Mouse (Mus musculus): ENCODE measurements around the gene 1700020A23Rik. TPM values are rescaled to one million over a fixed set of nuclear protein-coding genes. Genes with fewer than 3 reads are reported as not detected.

1700020A23Rik gene
- polyA plus RNA-seq, 1 experiment from 2014 or later: 0.68 TPM

DNA sequence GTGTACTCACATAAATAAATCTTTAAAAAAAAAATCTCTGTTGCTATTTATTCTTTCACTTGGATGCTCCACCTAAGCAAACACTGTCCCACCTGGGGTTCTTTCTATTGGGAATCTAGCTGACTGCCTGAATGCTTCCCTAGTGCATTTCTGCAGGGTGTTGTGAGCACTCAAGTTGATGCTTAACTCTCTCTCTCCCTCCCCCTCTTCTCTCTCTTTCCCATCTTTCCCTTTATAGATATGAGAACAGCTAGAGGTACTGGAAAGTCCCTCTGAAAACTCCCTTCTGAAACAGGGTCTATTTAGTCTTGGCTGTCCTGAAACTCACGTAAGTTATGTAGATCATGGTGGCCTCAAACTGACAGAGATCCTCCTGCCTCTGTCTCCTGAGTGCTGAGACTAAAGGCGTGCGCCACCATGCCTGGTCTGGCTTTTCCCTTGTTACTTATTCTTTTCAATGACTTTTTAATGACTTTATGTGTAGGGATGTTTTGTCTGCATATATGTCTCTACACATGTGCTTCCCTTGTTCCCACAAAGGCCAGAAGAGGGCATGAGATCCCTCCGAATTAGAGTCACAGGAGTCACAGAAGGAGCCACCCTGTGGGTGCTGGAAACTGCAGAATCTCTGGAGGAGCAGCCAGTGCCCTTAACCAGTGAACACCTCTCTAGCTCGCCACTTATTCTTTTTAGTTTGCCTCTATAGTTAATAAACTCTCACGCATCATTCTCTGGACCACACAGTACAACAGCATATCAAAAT, 9.2 kb downstream of the 1700020A23Rik start:
- no peak for ATAC-seq (ENCODE audit: low FRiP score)
- WGBS: 77% methylated on average over 6 of the region's 6 CpGs
- Histone ChIP-seq H3K4me2 (no peak overlapping the region), H3K27me3 (no peaks in the 10 kb centered on the region), H3K36me3 (peaks cover 8% of the 10 kb centered on the region), H3K9ac (no peak overlapping the region), H3K4me1 (replicated peaks) (peaks cover 6% of the 10 kb centered on the region), H3K27ac (no peak overlapping the region), H3K4me3 (no peak overlapping the region), H3K9me3 (no peaks in the 10 kb centered on the region)

DNA sequence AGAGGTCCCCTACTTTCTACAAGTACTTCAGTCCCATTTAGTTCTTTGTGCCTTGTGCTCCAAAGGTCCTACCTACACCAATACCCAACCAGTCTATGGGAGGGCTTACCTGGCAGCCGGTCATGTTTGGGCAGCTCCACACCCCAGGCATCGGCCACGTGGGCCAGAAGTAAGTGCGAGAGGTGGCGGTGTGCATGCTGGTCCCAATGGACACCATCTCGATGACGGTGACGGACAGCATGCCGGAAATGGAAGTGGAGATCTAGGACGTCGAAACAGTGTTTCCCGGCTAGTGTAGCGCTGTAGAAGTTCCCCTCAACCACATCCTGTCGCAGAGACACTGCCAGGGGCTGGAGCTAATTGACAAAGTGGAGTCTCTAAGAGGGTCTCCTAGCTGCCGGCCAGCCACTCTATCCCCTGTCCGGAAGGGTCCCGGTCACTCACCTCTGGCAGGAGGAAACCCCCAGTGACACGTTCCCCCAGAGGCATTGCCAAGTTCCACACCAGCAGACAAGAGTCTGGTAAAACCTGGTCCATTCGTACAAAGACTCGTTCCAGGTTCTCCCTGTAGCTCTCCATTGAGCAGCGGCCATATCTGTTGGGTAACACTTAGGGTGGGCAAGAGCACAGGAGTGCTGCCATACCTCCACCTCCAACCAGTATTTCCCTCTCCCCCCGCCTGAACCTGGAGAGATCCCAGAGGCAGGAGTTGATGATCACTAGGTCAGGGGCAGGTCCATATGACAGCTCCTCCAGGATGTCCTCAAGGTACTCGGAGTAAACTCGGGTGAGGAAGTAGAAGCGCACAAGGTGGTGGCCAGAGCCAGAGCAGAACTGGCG, 16.9 kb downstream of the 1700020A23Rik start:
- Histone ChIP-seq H3K4me2 (no peak overlapping the region), H3K27me3 (no peaks in the 10 kb centered on the region), H3K9ac (no peak overlapping the region), H3K4me3 (no peak overlapping the region), H3K27ac (no peak overlapping the region), H3K9me3 (no peaks in the 10 kb centered on the region), H3K36me3 (peaks cover 12% of the 10 kb centered on the region), H3K4me1 (replicated peaks) (peaks cover 55% of the 10 kb centered on the region)
- no peak for ATAC-seq (ENCODE audit: low FRiP score)
- 96% methylated on average over 26 of the region's 26 CpGs for WGBS

DNA sequence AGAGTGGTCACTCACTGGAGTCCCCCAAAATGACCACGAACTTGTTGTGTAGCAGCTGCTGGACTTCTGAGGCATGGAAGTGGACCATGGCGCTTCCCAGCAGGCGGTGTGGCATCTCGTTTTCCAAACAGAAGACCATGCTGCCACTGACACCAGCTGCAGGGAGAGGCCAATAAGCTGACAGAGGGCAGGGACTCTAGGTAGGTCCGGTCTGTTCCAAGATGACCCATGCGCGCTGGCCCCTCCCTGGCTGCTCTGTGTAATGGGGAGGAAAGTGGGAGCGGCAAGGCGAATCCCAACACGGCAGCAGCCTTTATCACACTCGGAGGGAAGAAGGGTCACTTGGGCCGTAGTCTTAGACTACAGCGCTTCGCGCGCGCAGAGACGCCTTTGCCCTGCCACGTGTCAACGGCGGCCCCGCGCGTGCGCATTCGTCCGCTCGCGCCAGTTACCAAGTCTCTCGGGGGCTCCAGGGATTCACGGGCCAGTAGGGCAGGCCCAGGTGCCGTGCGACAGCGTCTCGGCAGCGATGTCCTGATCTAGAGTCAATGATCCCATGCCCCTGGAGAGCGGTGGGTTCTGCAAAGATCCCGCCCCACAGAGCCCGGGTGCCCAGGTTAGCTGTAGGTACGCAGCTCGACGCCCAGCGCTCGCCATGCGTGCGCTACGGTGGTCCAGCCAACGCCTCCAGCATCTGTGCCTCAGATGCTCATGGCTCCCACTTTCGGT, 18.5 kb downstream of the 1700020A23Rik start:
- 15% methylated on average over 49 of the region's 49 CpGs for WGBS
- H3K4me1 ChIP-seq (replicated peaks): peaks cover 58% of the 10 kb centered on the region

DNA sequence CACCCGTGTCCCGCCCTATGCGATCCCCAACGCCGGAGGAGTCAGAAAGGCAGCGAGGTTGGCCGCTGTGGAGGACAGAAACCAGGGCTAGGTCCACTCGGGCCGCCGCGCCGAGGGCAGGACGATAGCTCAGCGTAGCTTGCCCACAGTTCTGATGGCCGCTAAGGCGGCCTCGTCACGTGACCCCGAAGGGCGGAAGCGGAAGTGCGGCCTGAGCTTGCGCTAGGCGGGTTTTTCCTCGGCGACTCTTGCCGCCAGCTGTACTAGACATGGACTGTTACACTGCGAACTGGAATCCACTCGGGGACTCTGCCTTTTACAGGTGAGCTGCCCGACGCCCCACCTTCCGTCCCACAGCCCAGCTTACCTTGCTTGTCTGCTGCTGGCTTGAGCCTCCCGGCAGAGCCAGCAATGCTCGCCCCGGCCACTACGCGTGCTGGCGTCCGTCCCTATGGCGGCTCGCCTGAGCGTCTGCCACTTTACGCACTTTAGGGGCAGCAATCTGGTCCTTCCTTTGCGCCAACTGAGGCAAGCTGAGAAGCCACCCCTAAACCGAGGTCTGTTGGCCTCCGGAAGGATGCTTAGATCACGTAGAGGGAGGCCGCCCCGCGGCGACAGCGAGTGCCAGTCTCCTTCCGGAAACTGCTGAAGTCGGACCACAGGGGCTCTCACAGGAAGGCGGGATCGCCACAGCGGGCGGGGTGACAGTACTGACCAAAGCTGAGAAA, 19.2 kb downstream of the 1700020A23Rik start, which contains the start of the genes Vps16 and Pced1a:
Gene Vps16 (plus strand): TSS at position 214 of the 728 bp plus-strand sequence.
Gene Pced1a (minus strand): TSS at position 576 of the 728 bp plus-strand sequence.
- H3K4me1 ChIP-seq (replicated peaks): peaks cover 58% of the 10 kb centered on the region

More for the DNA sequence above, 18.5 kb downstream of the 1700020A23Rik start:
- Histone ChIP-seq H3K9ac (peak overlapping the region; percentile 91), H3K9me3 (no peaks in the 10 kb centered on the region), H3K27me3 (no peaks in the 10 kb centered on the region), H3K36me3 (peaks cover 12% of the 10 kb centered on the region), H3K27ac (peak overlapping the region; percentile 96), H3K4me3 (peak overlapping the region; percentile 82), H3K4me2 (peak overlapping the region; percentile 83)
- peak; percentile 80 for ATAC-seq (ENCODE audit: low FRiP score)

DNA sequence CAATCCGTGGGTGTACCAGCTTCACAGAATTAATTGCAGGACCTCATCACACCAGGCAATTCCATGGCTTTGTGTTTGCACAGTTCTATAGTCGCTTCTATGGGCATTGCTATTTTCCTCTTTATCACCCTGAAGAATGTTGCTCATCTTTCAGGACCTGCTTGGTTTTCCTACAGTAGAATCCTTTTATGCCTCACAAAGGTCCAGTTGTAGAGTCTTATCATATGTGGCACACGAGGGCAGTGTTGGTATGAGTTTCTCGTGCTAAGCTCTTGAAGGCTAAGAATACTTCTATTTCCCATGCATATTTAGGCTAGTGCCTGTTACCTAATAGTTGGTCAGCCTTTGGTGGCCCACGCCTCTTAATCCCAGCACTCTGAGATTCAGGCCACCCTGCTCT, 20.1 kb downstream of the 1700020A23Rik start:
- peaks cover 50% of the 10 kb centered on the region for H3K4me1 ChIP-seq (replicated peaks)
- no peak for ATAC-seq (ENCODE audit: low FRiP score)

More for the DNA sequence above, 19.2 kb downstream of the 1700020A23Rik start, which contains the start of the genes Vps16 and Pced1a:
- Histone ChIP-seq H3K9ac (peak within 1 kb of the TSS; percentile 91), H3K36me3 (peaks cover 5% of the 10 kb centered on the region), H3K27me3 (no peaks in the 10 kb centered on the region), H3K4me2 (peak within 1 kb of the TSS; percentile 83), H3K9me3 (no peaks in the 10 kb centered on the region), H3K27ac (peak within 1 kb of the TSS; percentile 96), H3K4me3 (peak within 1 kb of the TSS; percentile 82)
- ATAC-seq (ENCODE audit: low FRiP score): peak; percentile 96
- WGBS: under 1% methylated on average over 58 of the region's 58 CpGs

DNA sequence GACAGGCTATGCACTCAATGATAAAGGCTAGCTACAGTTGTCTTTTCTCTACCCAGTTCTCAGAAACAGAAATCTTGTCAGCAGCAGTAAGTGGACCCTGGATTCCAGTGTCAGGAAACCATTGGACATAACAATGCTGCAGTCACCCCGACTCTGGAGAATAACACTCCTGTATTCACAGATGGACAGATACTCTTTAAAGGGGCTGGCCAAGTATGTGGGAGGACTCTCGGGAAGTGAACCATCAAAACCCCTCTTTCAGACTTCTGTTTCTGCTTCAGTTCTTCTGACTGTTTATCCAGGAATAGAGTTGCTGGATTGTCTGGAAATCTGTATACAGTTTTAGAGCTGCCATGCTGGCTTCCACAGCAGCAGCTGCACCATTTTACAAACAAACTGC, 24.8 kb downstream of the 1700020A23Rik start:
- Histone ChIP-seq H3K36me3 (peaks cover 7% of the 10 kb centered on the region), H3K4me3 (no peak overlapping the region), H3K4me2 (no peak overlapping the region), H3K27me3 (no peaks in the 10 kb centered on the region), H3K9me3 (no peaks in the 10 kb centered on the region), H3K4me1 (replicated peaks) (peaks cover 15% of the 10 kb centered on the region), H3K27ac (no peak overlapping the region), H3K9ac (peak overlapping the region; percentile 3; the same call in 1 of the 2 replicates)
- 62% methylated on average over 2 of the region's 2 CpGs for WGBS
- ATAC-seq (ENCODE audit: low FRiP score): no peak

More for the DNA sequence above, 20.1 kb downstream of the 1700020A23Rik start:
- Histone ChIP-seq H3K27me3 (no peaks in the 10 kb centered on the region), H3K36me3 (no peaks in the 10 kb centered on the region), H3K9ac (peak overlapping the region; percentile 91), H3K4me3 (peak overlapping the region; percentile 82), H3K27ac (peak overlapping the region; percentile 96), H3K9me3 (no peaks in the 10 kb centered on the region), H3K4me2 (peak overlapping the region; percentile 83)
- 54% methylated on average over 5 of the region's 5 CpGs for WGBS

DNA sequence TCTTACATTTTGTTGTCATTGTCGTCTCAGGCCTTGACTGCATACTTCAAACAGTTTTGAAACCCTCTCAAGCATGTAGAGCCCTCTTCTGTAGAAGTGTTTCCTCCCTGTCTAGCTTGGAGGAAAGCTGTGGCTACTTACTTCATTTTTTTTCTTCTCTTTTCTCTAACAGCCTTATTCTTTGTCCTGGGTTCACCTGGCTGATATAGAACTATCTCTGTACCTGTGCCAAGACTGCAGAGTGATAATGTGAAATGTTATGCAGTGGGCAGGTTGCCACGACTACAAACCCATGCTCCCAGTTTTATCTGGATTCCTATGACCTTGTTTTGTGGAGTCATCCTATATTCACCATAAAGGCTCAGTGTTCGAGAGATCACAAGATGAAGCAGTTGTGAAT, 25.4 kb downstream of the 1700020A23Rik start:
- WGBS: 85% methylated on average over 3 of the region's 3 CpGs
- H3K9ac ChIP-seq: no peak overlapping the region
- no peak for ATAC-seq (ENCODE audit: low FRiP score)

DNA sequence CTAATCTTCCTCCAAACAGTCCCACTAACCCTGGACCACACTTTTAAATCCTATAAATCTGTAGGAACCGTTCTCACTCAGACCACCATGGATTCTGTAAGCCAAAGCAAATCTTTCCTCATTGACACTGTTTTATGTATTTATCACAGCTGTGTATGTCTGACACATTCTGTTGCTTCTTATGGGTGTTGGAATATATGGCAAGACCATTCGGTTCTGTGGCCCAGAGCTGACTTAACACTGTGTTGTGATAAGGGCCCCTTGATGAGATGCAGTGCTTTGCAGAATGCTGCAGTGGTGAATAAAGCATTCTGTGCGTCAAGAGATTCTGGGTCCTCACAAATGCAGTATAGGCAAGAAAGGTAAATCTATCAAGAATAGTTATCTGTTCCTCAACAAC, 27.1 kb downstream of the 1700020A23Rik start:
- no peak overlapping the region for H3K4me2 ChIP-seq
- H3K36me3 ChIP-seq: peaks cover 7% of the 10 kb centered on the region
- 0 out of 2 replicates have a peak, but pooled peaks cover 3% of the 10 kb centered on the region for H3K4me1 ChIP-seq (replicated peaks)
- WGBS: 92% methylated on average over 3 of the region's 3 CpGs
- H3K9me3 ChIP-seq: no peaks in the 10 kb centered on the region
- ATAC-seq (ENCODE audit: low FRiP score): no peak
- no peaks in the 10 kb centered on the region for H3K27me3 ChIP-seq
- no peak overlapping the region for H3K27ac ChIP-seq
- H3K9ac ChIP-seq: no peak overlapping the region
- no peak overlapping the region for H3K4me3 ChIP-seq

More for the DNA sequence above, 25.4 kb downstream of the 1700020A23Rik start:
- no peak overlapping the region for H3K27ac ChIP-seq
- H3K4me2 ChIP-seq: no peak overlapping the region
- no peaks in the 10 kb centered on the region for H3K9me3 ChIP-seq
- H3K36me3 ChIP-seq: peaks cover 7% of the 10 kb centered on the region
- H3K4me1 ChIP-seq (replicated peaks): peaks cover 8% of the 10 kb centered on the region
- no peak overlapping the region for H3K4me3 ChIP-seq
- H3K27me3 ChIP-seq: no peaks in the 10 kb centered on the region

DNA sequence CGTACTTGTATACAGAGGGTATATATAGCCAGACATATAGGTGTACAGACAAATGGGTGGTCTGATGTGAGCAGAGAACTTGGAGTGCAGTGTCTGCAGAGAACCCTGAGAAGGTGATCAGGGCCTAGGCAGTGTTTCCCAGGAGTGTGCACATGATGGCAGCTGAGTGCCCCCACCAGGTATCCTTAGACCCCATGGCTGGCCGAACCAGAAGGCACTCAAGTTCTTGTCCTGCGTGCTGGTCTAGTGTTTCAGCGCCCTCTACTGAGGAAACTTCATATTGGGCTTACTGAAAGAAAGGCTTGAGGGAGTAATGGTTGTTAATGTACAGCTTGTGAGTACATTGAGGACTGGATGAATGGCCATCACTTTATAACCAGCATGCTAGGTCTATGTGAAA, 28.1 kb downstream of the 1700020A23Rik start:
- H3K9me3 ChIP-seq: no peaks in the 10 kb centered on the region
- no peak overlapping the region for H3K4me2 ChIP-seq
- H3K9ac ChIP-seq: no peak overlapping the region
- H3K4me1 ChIP-seq (replicated peaks): no peaks in the 10 kb centered on the region
- peaks cover 16% of the 10 kb centered on the region for H3K36me3 ChIP-seq
- WGBS: 24% methylated on average over 4 of the region's 4 CpGs
- no peak overlapping the region for H3K4me3 ChIP-seq
- no peak overlapping the region for H3K27ac ChIP-seq
- no peaks in the 10 kb centered on the region for H3K27me3 ChIP-seq
- ATAC-seq (ENCODE audit: low FRiP score): 0 out of 2 replicates have a peak, but pooled peaks have one; percentile 54

DNA sequence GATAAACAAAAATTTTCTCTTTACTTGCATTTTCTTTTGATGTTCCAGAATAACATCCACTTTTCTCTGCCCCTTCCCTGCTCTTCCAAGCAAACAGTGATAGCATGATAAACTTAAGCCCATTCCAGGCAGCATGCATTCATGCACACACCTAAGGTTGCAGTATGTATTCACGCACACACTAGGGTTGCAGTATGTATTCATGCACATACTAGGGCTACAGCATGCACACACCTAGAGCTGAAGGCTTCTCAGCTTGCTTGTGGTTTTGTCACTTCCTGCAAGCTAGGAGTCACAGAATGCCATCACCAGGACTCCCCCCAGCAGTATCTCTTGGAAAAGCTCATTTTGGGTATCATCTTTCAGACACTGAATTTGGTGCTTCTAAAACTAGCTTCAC, 31.7 kb downstream of the 1700020A23Rik start:
- WGBS: 94% methylated on average over 1 of the region's 1 CpGs

DNA sequence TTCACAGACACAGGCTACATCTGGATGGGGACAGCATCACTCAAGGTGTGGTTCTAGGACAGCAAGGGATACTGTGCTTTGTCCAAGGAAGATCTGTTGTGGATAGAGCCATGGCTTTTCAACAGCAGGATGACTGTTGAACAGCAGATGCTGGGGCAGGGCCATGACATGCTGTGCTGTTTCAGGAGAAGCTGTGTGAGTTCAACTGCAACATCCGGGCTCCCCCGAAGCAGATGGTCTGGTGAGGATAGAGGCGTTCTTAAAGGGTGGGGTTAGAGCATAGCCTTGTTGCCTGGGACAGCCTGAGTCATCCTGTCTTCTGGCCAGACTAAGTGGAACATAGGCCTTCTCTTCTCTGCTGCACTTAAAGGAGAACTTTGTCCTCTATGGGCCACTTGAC, 33.8 kb downstream of the 1700020A23Rik start:
- WGBS: 95% methylated on average over 3 of the region's 3 CpGs
- Histone ChIP-seq H3K27ac (no peak overlapping the region), H3K36me3 (peaks cover 66% of the 10 kb centered on the region), H3K4me1 (replicated peaks) (no peaks in the 10 kb centered on the region), H3K9ac (no peak overlapping the region), H3K27me3 (no peaks in the 10 kb centered on the region), H3K4me2 (no peak overlapping the region), H3K4me3 (no peak overlapping the region), H3K9me3 (no peaks in the 10 kb centered on the region)
- ATAC-seq (ENCODE audit: low FRiP score): no peak

More for the DNA sequence above, 31.7 kb downstream of the 1700020A23Rik start:
- Histone ChIP-seq H3K27ac (no peak overlapping the region), H3K9me3 (no peaks in the 10 kb centered on the region), H3K27me3 (no peaks in the 10 kb centered on the region), H3K4me2 (no peak overlapping the region), H3K4me3 (no peak overlapping the region), H3K4me1 (replicated peaks) (no peaks in the 10 kb centered on the region), H3K36me3 (peaks cover 50% of the 10 kb centered on the region), H3K9ac (no peak overlapping the region)
- no peak for ATAC-seq (ENCODE audit: low FRiP score)

Data from hindbrain, embryonic 13.5 days (tissue).